In the genomic region with DNA sequence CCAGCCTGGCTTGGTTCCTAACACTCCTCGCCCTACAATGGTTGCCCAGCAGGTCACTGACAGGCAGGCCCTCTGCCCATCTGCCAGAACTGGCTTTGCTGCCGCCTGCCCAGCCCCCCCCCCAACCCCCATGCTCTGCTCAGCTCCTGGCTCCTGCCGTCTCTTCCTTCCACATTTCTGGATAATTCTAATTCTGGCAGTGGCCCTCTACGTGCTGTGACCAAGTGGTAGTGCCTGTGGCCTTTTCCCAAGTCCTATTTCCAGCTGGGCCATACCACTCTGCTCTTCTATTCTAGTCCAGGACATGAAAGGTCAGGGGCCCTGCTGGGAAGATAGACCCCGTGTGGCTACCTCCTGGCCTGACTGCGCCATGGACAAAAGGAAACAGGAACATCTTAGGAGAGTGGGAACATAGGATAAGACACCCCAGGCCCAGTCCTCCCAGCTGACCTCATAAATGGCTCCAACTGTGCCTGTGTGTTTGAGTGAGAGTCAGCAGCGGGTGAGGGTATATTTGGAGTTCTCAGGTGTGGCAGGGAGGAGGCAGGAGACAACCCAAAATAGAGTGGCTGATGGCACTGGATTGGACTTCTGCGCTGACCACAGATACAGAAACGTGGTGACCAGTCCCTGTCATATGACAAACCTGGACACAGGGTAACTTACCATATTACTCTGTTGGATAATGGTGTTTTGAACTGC, we compare ENCODE assay signal across 18 mouse cellular contexts. TPM values are rescaled to one million over a fixed set of nuclear protein-coding genes. Genes with fewer than 3 reads are reported as not detected.
DNase-seq lines count a peak whose midpoint lies in the region; ATAC-seq and TF ChIP-seq lines count a peak whose summit lies in the region.
"Had no signal": no experiment of that assay in that cellular context is flagged by ENCODE, and none has a peak within 500 bp of the region (broad histone marks: within the 10 kb centered on the region; RNA-seq: fewer than 3 reads in every experiment).

No protein-coding gene starts in this region.

- TF ChIP-seq CTCF in hindbrain, postnatal 0 days (IDR thresholded peaks at IDR 0.05; ENCODE audit: low read depth), result no peak
- TF ChIP-seq CTCF in heart, adult 2 months (IDR thresholded peaks at IDR 0.05), result no peak

- H3K9me3 ChIP-seq in hindbrain, postnatal 0 days (ENCODE audit: low read length), result no peaks in the 10 kb centered on the region
- H3K9me3 ChIP-seq in hindbrain, embryonic 13.5 days, result no peaks in the 10 kb centered on the region
- H3K9me3 ChIP-seq: embryonic facial prominence, embryonic 10.5 days; limb, embryonic 12.5 days; liver, embryonic 15.5 days had no signal

- peak; percentile 68 for DNase-seq in hindbrain, postnatal 0 days (ENCODE audit: low spot score)
- DNase-seq in cerebellum, adult 8-10 months, result peak; percentile 61
- DNase-seq in heart, adult 2 months, result peak; percentile 37 to 61
- DNase-seq in skeletal muscle tissue, adult 2 months (ENCODE audit: low read depth, low spot score), result peak; percentile 67
- DNase-seq in layer of hippocampus, adult 8-10 months (ENCODE audit: low spot score in 2 of 2), result no peak
- DNase-seq: forebrain, postnatal 0 days; kidney, adult 2 months; kidney, postnatal 25 days; layer of hippocampus, postnatal 36 days; lung, postnatal 14 days; right cerebral cortex, postnatal 4 days; thymus, adult 18-20 months had no signal

- no peaks in the 10 kb centered on the region for H3K79me2 ChIP-seq in heart, adult 2 months (replicated peaks; ENCODE audit: control insufficient read depth, insufficient read depth, low read length)

- H3K9ac ChIP-seq in hindbrain, postnatal 0 days (replicated peaks; ENCODE audit: low read length), result no peak overlapping the region
- no peak overlapping the region for H3K9ac ChIP-seq in hindbrain, embryonic 13.5 days
- no peak overlapping the region; the same call in 1 of the 2 replicates for H3K9ac ChIP-seq in heart, adult 2 months (ENCODE audit: low read depth, low read length)
- H3K9ac ChIP-seq: forebrain, postnatal 0 days; limb, embryonic 12.5 days; liver, embryonic 15.5 days had no signal

- no peaks in the 10 kb centered on the region for H3K4me1 ChIP-seq in hindbrain, postnatal 0 days (ENCODE audit: insufficient read depth, low read length)
- H3K4me1 ChIP-seq in hindbrain, embryonic 13.5 days (replicated peaks), result no peaks in the 10 kb centered on the region
- no peaks in the 10 kb centered on the region for H3K4me1 ChIP-seq in heart, adult 2 months (ENCODE audit: control insufficient read depth, insufficient read depth, low read length)
- H3K4me1 ChIP-seq: limb, embryonic 12.5 days; liver, embryonic 15.5 days had no signal

- no peaks in the 10 kb centered on the region for H3K36me3 ChIP-seq in hindbrain, postnatal 0 days (ENCODE audit: insufficient read depth, low read length)
- H3K36me3 ChIP-seq in hindbrain, embryonic 13.5 days, result no peaks in the 10 kb centered on the region
- no peaks in the 10 kb centered on the region for H3K36me3 ChIP-seq in heart, adult 2 months (ENCODE audit: control insufficient read depth, insufficient read depth, low read length)
- H3K36me3 ChIP-seq: embryonic facial prominence, embryonic 10.5 days; limb, embryonic 12.5 days; liver, embryonic 15.5 days had no signal

- TF ChIP-seq POLR2A in heart, adult 2 months (IDR thresholded peaks at IDR 0.05; ENCODE audit: insufficient read depth, low read depth, low read length), result no peak

- H3K27me3 ChIP-seq in hindbrain, postnatal 0 days (ENCODE audit: insufficient read depth, low read length), result no peaks in the 10 kb centered on the region
- H3K27me3 ChIP-seq in hindbrain, embryonic 13.5 days, result peaks cover 17% of the 10 kb centered on the region
- H3K27me3 ChIP-seq in heart, adult 2 months (ENCODE audit: control insufficient read depth, insufficient read depth, low read length), result no peaks in the 10 kb centered on the region
- H3K27me3 ChIP-seq: liver, embryonic 15.5 days had no signal

- no peak overlapping the region for H3K27ac ChIP-seq in hindbrain, postnatal 0 days
- no peak overlapping the region for H3K27ac ChIP-seq in hindbrain, embryonic 13.5 days
- peak overlapping the region; percentile 71 for H3K27ac ChIP-seq in heart, adult 2 months
- H3K27ac ChIP-seq: embryonic facial prominence, embryonic 10.5 days; limb, embryonic 12.5 days; liver, embryonic 15.5 days had no signal

- intact Hi-C loops in heart, adult 2 months (cut with DNase I), result loop anchor here (5.0 kb wide), 1 partner anchor 75 kb away; no protein-coding TSS in a partner anchor

- no peak for TF ChIP-seq EP300 in heart, adult 2 months (IDR thresholded peaks at IDR 0.05; ENCODE audit: insufficient read depth, low read depth, low read length)

- 47% methylated on average over 9 of the region's 9 CpGs for WGBS in hindbrain, postnatal 0 days
- 65% methylated on average over 9 of the region's 9 CpGs for WGBS in hindbrain, embryonic 13.5 days
- 46% methylated on average over 9 of the region's 9 CpGs for WGBS in heart, adult 2 months

- no peak overlapping the region for H3K4me2 ChIP-seq in hindbrain, postnatal 0 days (ENCODE audit: low read depth, low read length)
- no peak overlapping the region for H3K4me2 ChIP-seq in hindbrain, embryonic 13.5 days
- H3K4me2 ChIP-seq: limb, embryonic 12.5 days; liver, embryonic 15.5 days had no signal

- ATAC-seq in hindbrain, postnatal 0 days, result peak; percentile 81
- ATAC-seq in hindbrain, embryonic 13.5 days (ENCODE audit: low FRiP score), result no peak
- ATAC-seq in erythroblast, adult 5-6 weeks (replicated peaks; ENCODE audit: low FRiP score, poor library complexity, severe bottlenecking), result no peak
- ATAC-seq: forebrain, postnatal 0 days had no signal

- no peak overlapping the region for H3K4me3 ChIP-seq in hindbrain, postnatal 0 days (ENCODE audit: low read length)
- H3K4me3 ChIP-seq in hindbrain, embryonic 13.5 days, result no peak overlapping the region
- H3K4me3 ChIP-seq in heart, adult 2 months, result no peak overlapping the region
- H3K4me3 ChIP-seq: embryonic facial prominence, embryonic 10.5 days; limb, embryonic 12.5 days; liver, embryonic 15.5 days had no signal

RNA-seq across cellular contexts. Expression of gene Irx3, which starts 14.5 kb away (rescaled TPM):
- 17.1 and 22.9 TPM in 2 replicates for total RNA-seq in hindbrain, postnatal 0 days (2014; rRNA removed)
- 11.3 and 11.7 TPM in 2 replicates for polyA plus RNA-seq in hindbrain, postnatal 0 days (2015; fragmentation: Nextera tagmentation; extraction: Ambion mirVana)
- 20.4 and 23.6 TPM in 2 replicates for polyA plus RNA-seq in hindbrain, embryonic 13.5 days (2015; fragmentation: Nextera tagmentation; extraction: Ambion mirVana)
- total RNA-seq in heart, adult 2 months (2021), result 10 to 100 TPM; 22.1 to 32.0 TPM
- 8.7 and 15.8 TPM in 2 replicates for polyA plus RNA-seq in heart, adult 2 months (2012; rRNA removed)
- not detected in 2 replicates for total RNA-seq in erythroblast, adult 5-6 weeks (2015; ENCODE audit: low replicate concordance)
- not detected in 2 replicates for total RNA-seq in erythroblast, adult 5-6 weeks (2017; ENCODE audit: low replicate concordance)
- total RNA-seq in layer of hippocampus, adult 8-10 months (2022), result under 1 TPM; 0.23 to 0.71 (median 0.47) TPM
- total RNA-seq: megakaryocyte-erythroid progenitor cell, adult 5-6 weeks had no signal

Comparison
In these comparisons a context has a peak if more than half of its experiments do, and no peak if none do; other contexts are left out.
1. DNase-seq: peak in hindbrain, postnatal 0 days (single experiment), cerebellum, adult 8-10 months (single experiment), heart, adult 2 months (2 of 2) and skeletal muscle tissue, adult 2 months (single experiment); none in layer of hippocampus, adult 8-10 months (0 of 2).
2. RNA of gene Irx3, which starts 14.5 kb away (total RNA-seq): 22.1 to 32.0 TPM in heart, adult 2 months and 17.1 to 22.9 TPM in hindbrain, postnatal 0 days; 0.23 to 0.71 TPM in layer of hippocampus, adult 8-10 months and not detected in erythroblast, adult 5-6 weeks; every median in the first group is over 10 times any median in the second.